Mouse (Mus musculus) heart, embryonic 16.5 days (tissue): ENCODE measurements at regions not wholly inside any gene's neighbourhood (a gene's known extent, or its start where the extent isn't known, plus 50 kb on each side); places are given as distances from the start of the nearest gene placed in this dataset.

Experiments used
- ATAC-seq: fragments of 200-750 bp; cut with Nextera tagmentation; replicated peaks from 2 replicates; pipeline ENCODE4 v1.8.0; 2017; ENCODE audit warnings: moderate number of reproducible peaks; ENCODE audit not compliant: insufficient read depth, low FRiP score; ENCODE audit errors: extremely low read depth
- H3K27ac ChIP-seq: fragments of 300-500 bp; sonication (generic); 2 replicates; pipeline ENCODE4 v1.5.1; 2014; ENCODE audit warnings: mild to moderate bottlenecking, low read length, control low read depth, moderate library complexity
- H3K27me3 ChIP-seq: fragments of 300-500 bp; sonication (generic); 2 replicates; pipeline ENCODE4 v1.6.1; 2014; ENCODE audit warnings: low read length, mixed read lengths; ENCODE audit not compliant: control insufficient read depth, insufficient read depth
- H3K36me3 ChIP-seq: fragments of 300-500 bp; sonication (generic); 2 replicates; pipeline ENCODE4 v1.6.1; 2014; ENCODE audit not compliant: control insufficient read depth, insufficient read depth
- H3K4me1 ChIP-seq: fragments of 300-500 bp; sonication (generic); 2 replicates; pipeline ENCODE4 v1.6.1; 2014; ENCODE audit warnings: low read length, mixed read lengths; ENCODE audit not compliant: control insufficient read depth, insufficient read depth
- H3K4me2 ChIP-seq: fragments of 300-500 bp; sonication (generic); 2 replicates; pipeline ENCODE4 v1.6.1; 2014; ENCODE audit warnings: low read depth, mild to moderate bottlenecking, control low read depth, low read length
- H3K4me3 ChIP-seq: fragments of 300-500 bp; sonication (generic); 2 replicates; pipeline ENCODE4 v1.5.1; 2014; ENCODE audit warnings: mild to moderate bottlenecking, control low read depth, low read length
- H3K9ac ChIP-seq: fragments of 300-500 bp; sonication (generic); 2 replicates; pipeline ENCODE4 v1.6.1; 2014; ENCODE audit warnings: low read length, control low read depth
- H3K9me3 ChIP-seq: fragments of 300-500 bp; sonication (generic); replicated peaks from 2 replicates; pipeline ENCODE4 v1.6.1; 2016; ENCODE audit warnings: low read length; ENCODE audit not compliant: control insufficient read depth
- WGBS: fragments of 180-500 bp; shearing (Covaris S2); extraction: QIAGEN DNeasy Blood & Tissue Kit; methylation state at CpG from one replicate; pipeline ENCODE4 v1.1.7; 2014; 5-methylcytosine and 5-hydroxymethylcytosine counted together

GRCm38 (mm10) chr2:148107607-148108115 lies 60.9 kb upstream of the Foxa2 start:
- H3K4me3 ChIP-seq, result no peak overlapping the region
- H3K27me3 ChIP-seq, result no peaks in the 10 kb centered on the region
- H3K36me3 ChIP-seq, result no peaks in the 10 kb centered on the region
- 55% methylated on average over 5 of the region's 5 CpGs for WGBS
- H3K9ac ChIP-seq, result no peak overlapping the region
- no peaks in the 10 kb centered on the region for H3K4me1 ChIP-seq
- no peaks in the 10 kb centered on the region for H3K9me3 ChIP-seq
- H3K27ac ChIP-seq, result no peak overlapping the region
- H3K4me2 ChIP-seq, result no peak overlapping the region
- no peak for ATAC-seq

- Histone ChIP-seq H3K27ac (no peak overlapping the region), H3K4me2 (no peak overlapping the region), H3K9me3 (no peaks in the 10 kb centered on the region), H3K27me3 (no peaks in the 10 kb centered on the region), H3K36me3 (no peaks in the 10 kb centered on the region), H3K9ac (no peak overlapping the region), H3K4me1 (peaks cover 2% of the 10 kb centered on the region; the same call in 1 of the 2 replicates), H3K4me3 (no peak overlapping the region)
- WGBS, result 63% methylated on average over 2 of the region's 2 CpGs
- ATAC-seq, result no peak
Measured at GRCm38 (mm10) chr2:148110149-148110548, 63.4 kb upstream of the Foxa2 start.

- 17% methylated on average over 10 of the region's 10 CpGs for WGBS
- 0 out of 2 replicates have a peak overlapping the region, but pooled peaks have one; percentile 24 for H3K4me3 ChIP-seq
- peak overlapping the region; percentile 59 for H3K4me2 ChIP-seq
- H3K4me1 ChIP-seq, result peaks cover 4% of the 10 kb centered on the region
- no peaks in the 10 kb centered on the region for H3K36me3 ChIP-seq
- H3K9ac ChIP-seq, result no peak overlapping the region
- ATAC-seq, result no peak
- H3K27me3 ChIP-seq, result no peaks in the 10 kb centered on the region
- H3K9me3 ChIP-seq, result no peaks in the 10 kb centered on the region
- no peak overlapping the region for H3K27ac ChIP-seq
Measured at GRCm38 (mm10) chr2:148111889-148112288, 65.1 kb upstream of the Foxa2 start.

GRCm38 (mm10) chr2:148113184-148113583 lies 66.4 kb upstream of the Foxa2 start:
- peaks cover 14% of the 10 kb centered on the region for H3K4me1 ChIP-seq
- peak; percentile 70 for ATAC-seq
- H3K4me3 ChIP-seq, result no peak overlapping the region
- no peak overlapping the region for H3K9ac ChIP-seq
- H3K27me3 ChIP-seq, result no peaks in the 10 kb centered on the region
- 11% methylated on average over 2 of the region's 2 CpGs for WGBS
- no peaks in the 10 kb centered on the region for H3K36me3 ChIP-seq
- no peaks in the 10 kb centered on the region for H3K9me3 ChIP-seq
- no peak overlapping the region for H3K27ac ChIP-seq
- H3K4me2 ChIP-seq, result no peak overlapping the region

- Histone ChIP-seq H3K4me1 (peaks cover 14% of the 10 kb centered on the region), H3K4me2 (no peak overlapping the region), H3K27ac (no peak overlapping the region), H3K9ac (no peak overlapping the region), H3K27me3 (no peaks in the 10 kb centered on the region), H3K4me3 (no peak overlapping the region), H3K36me3 (no peaks in the 10 kb centered on the region), H3K9me3 (no peaks in the 10 kb centered on the region)
- WGBS, result 52% methylated on average over 4 of the region's 4 CpGs
- ATAC-seq, result no peak
Measured at GRCm38 (mm10) chr2:148114600-148114999, 67.8 kb upstream of the Foxa2 start.

GRCm38 (mm10) chr2:148116033-148116790 lies 69.4 kb upstream of the Foxa2 start:
- Histone ChIP-seq H3K9ac (no peak overlapping the region), H3K27ac (no peak overlapping the region), H3K36me3 (no peaks in the 10 kb centered on the region), H3K4me1 (peaks cover 14% of the 10 kb centered on the region), H3K9me3 (no peaks in the 10 kb centered on the region), H3K4me2 (no peak overlapping the region), H3K27me3 (no peaks in the 10 kb centered on the region), H3K4me3 (no peak overlapping the region)
- WGBS, result 87% methylated on average over 3 of the region's 3 CpGs
- no peak for ATAC-seq

GRCm38 (mm10) chr2:148117420-148117819 lies 70.7 kb upstream of the Foxa2 start:
- ATAC-seq, result no peak; the same call in 1 of the 2 replicates
- Histone ChIP-seq H3K4me3 (no peak overlapping the region), H3K4me1 (peaks cover 14% of the 10 kb centered on the region), H3K27ac (no peak overlapping the region; the same call in 1 of the 2 replicates), H3K9me3 (no peaks in the 10 kb centered on the region), H3K4me2 (no peak overlapping the region), H3K36me3 (no peaks in the 10 kb centered on the region), H3K9ac (no peak overlapping the region), H3K27me3 (no peaks in the 10 kb centered on the region; the same call in 1 of the 2 replicates)
- WGBS, result 18% methylated on average over 2 of the region's 2 CpGs

- no peak overlapping the region for H3K4me3 ChIP-seq
Measured at GRCm38 (mm10) chr2:148121885-148122876, 75.4 kb upstream of the Foxa2 start.

More at GRCm38 (mm10) chr2:148121885-148122876, 75.4 kb upstream of the Foxa2 start:
- Histone ChIP-seq H3K9ac (no peak overlapping the region), H3K27ac (no peak overlapping the region), H3K27me3 (no peaks in the 10 kb centered on the region; the same call in 1 of the 2 replicates), H3K4me1 (peaks cover 10% of the 10 kb centered on the region), H3K9me3 (no peaks in the 10 kb centered on the region), H3K4me2 (no peak overlapping the region), H3K36me3 (no peaks in the 10 kb centered on the region)
- WGBS, result 26% methylated on average over 12 of the region's 13 CpGs
- ATAC-seq, result no peak
